Comparison of ENCODE assay signal across 16 mouse cellular contexts in genomic region chr10:102155853-102156252, GRCm38 (mm10).
A peak's percentile ranks its signal among the peaks of the same experiment; 100 is the strongest.
DNase-seq lines count a peak whose midpoint lies in the region; ATAC-seq and TF ChIP-seq lines count a peak whose summit lies in the region.
"Had no signal": no experiment of that assay in that cellular context is flagged by ENCODE, and none has a peak within 500 bp of the region (broad histone marks: within the 10 kb centered on the region; RNA-seq: fewer than 3 reads in every experiment).

No protein-coding gene starts in this region.

- H3K4me2 ChIP-seq in forebrain, postnatal 0 days (ENCODE audit: low read depth) = no peak overlapping the region
- H3K4me2 ChIP-seq in forebrain, embryonic 12.5 days = no peak overlapping the region
- no peak overlapping the region for H3K4me2 ChIP-seq in midbrain, embryonic 11.5 days
- H3K4me2 ChIP-seq in midbrain, embryonic 14.5 days (ENCODE audit: low read length) = no peak overlapping the region
- H3K4me2 ChIP-seq: heart, embryonic 15.5 days had no signal

- WGBS in forebrain, postnatal 0 days = 38% methylated on average over 1 of the region's 1 CpGs
- 36% methylated on average over 1 of the region's 1 CpGs for WGBS in forebrain, embryonic 12.5 days
- 62% methylated on average over 1 of the region's 1 CpGs for WGBS in midbrain, embryonic 11.5 days
- WGBS in midbrain, embryonic 14.5 days = 44% methylated on average over 1 of the region's 1 CpGs

- no peak overlapping the region for H3K9ac ChIP-seq in forebrain, postnatal 0 days
- H3K9ac ChIP-seq in forebrain, embryonic 12.5 days = no peak overlapping the region
- no peak overlapping the region for H3K9ac ChIP-seq in midbrain, embryonic 11.5 days (ENCODE audit: low read length)
- H3K9ac ChIP-seq in midbrain, embryonic 14.5 days (replicated peaks; ENCODE audit: low read length) = no peak overlapping the region
- H3K9ac ChIP-seq: heart, embryonic 15.5 days; liver, embryonic 14.5 days had no signal

- no peak for ATAC-seq in forebrain, postnatal 0 days
- no peak for ATAC-seq in forebrain, embryonic 12.5 days (ENCODE audit: low FRiP score)
- ATAC-seq in midbrain, embryonic 11.5 days (ENCODE audit: low FRiP score) = peak; percentile 41; the same call in 1 of the 2 replicates
- no peak for ATAC-seq in midbrain, embryonic 14.5 days (ENCODE audit: low FRiP score, low TSS enrichment)
- ATAC-seq in megakaryocyte progenitor cell, adult 5-6 weeks (replicated peaks; ENCODE audit: poor library complexity) = peak; percentile 76

- no peak overlapping the region for H3K27ac ChIP-seq in forebrain, postnatal 0 days (ENCODE audit: low read depth, low read length)
- H3K27ac ChIP-seq in forebrain, embryonic 12.5 days = no peak overlapping the region
- H3K27ac ChIP-seq in midbrain, embryonic 11.5 days (ENCODE audit: low read depth, low read length) = no peak overlapping the region
- H3K27ac ChIP-seq in midbrain, embryonic 14.5 days (replicated peaks; ENCODE audit: low read depth, low read length) = no peak overlapping the region
- H3K27ac ChIP-seq: embryonic facial prominence, embryonic 10.5 days; heart, embryonic 15.5 days; hindbrain, embryonic 10.5 days; liver, embryonic 14.5 days had no signal

- peak; percentile 25; the same call in 1 of the 2 replicates for TF ChIP-seq CTCF in forebrain, postnatal 0 days (IDR thresholded peaks at IDR 0.05; ENCODE audit: low read depth)

- no peak for DNase-seq in forebrain, postnatal 0 days
- DNase-seq in midbrain, embryonic 11.5 days (ENCODE audit: low spot score, missing footprints) = no peak
- DNase-seq in midbrain, embryonic 14.5 days = no peak
- DNase-seq in MEL-GATA-1-ER (ENCODE audit: extremely low read depth, low read depth) = peak; percentile 2
- DNase-seq in urinary bladder, postnatal 4 days (ENCODE audit: low spot score in 2 of 2) = no peak
- DNase-seq: cerebellum, adult 8-10 months; heart, adult 11 months; kidney, adult 18-20 months; lung, postnatal 4 days had no signal

- H3K27me3 ChIP-seq in forebrain, postnatal 0 days (ENCODE audit: insufficient read depth, low read length) = no peaks in the 10 kb centered on the region
- no peaks in the 10 kb centered on the region for H3K27me3 ChIP-seq in forebrain, embryonic 12.5 days
- no peaks in the 10 kb centered on the region for H3K27me3 ChIP-seq in midbrain, embryonic 11.5 days (ENCODE audit: control insufficient read depth, insufficient read depth, low read length)
- no peaks in the 10 kb centered on the region for H3K27me3 ChIP-seq in midbrain, embryonic 14.5 days (ENCODE audit: control insufficient read depth, insufficient read depth, low read length)
- H3K27me3 ChIP-seq: heart, embryonic 15.5 days had no signal

- no peaks in the 10 kb centered on the region for H3K9me3 ChIP-seq in forebrain, postnatal 0 days (ENCODE audit: low read length)
- H3K9me3 ChIP-seq in forebrain, embryonic 12.5 days = no peaks in the 10 kb centered on the region
- H3K9me3 ChIP-seq in midbrain, embryonic 11.5 days (ENCODE audit: control insufficient read depth, low read length) = no peaks in the 10 kb centered on the region
- H3K9me3 ChIP-seq in midbrain, embryonic 14.5 days (ENCODE audit: control insufficient read depth, low read length) = no peaks in the 10 kb centered on the region
- H3K9me3 ChIP-seq: embryonic facial prominence, embryonic 10.5 days; heart, embryonic 15.5 days; hindbrain, embryonic 10.5 days had no signal

- H3K4me3 ChIP-seq in forebrain, postnatal 0 days (ENCODE audit: low read depth, low read length) = no peak overlapping the region
- no peak overlapping the region for H3K4me3 ChIP-seq in forebrain, embryonic 12.5 days (replicated peaks)
- H3K4me3 ChIP-seq in midbrain, embryonic 11.5 days (ENCODE audit: low read depth, low read length) = no peak overlapping the region
- no peak overlapping the region for H3K4me3 ChIP-seq in midbrain, embryonic 14.5 days (replicated peaks; ENCODE audit: low read depth, low read length)
- H3K4me3 ChIP-seq: embryonic facial prominence, embryonic 10.5 days; erythroblast, embryonic 14.5 days; heart, embryonic 15.5 days; hindbrain, embryonic 10.5 days had no signal

- no peaks in the 10 kb centered on the region for H3K36me3 ChIP-seq in forebrain, postnatal 0 days (ENCODE audit: insufficient read depth)
- H3K36me3 ChIP-seq in forebrain, embryonic 12.5 days (replicated peaks) = no peaks in the 10 kb centered on the region
- no peaks in the 10 kb centered on the region for H3K36me3 ChIP-seq in midbrain, embryonic 11.5 days (ENCODE audit: control insufficient read depth, insufficient read depth, low read length)
- no peaks in the 10 kb centered on the region for H3K36me3 ChIP-seq in midbrain, embryonic 14.5 days (ENCODE audit: control insufficient read depth, insufficient read depth, low read length)
- H3K36me3 ChIP-seq: embryonic facial prominence, embryonic 10.5 days; heart, embryonic 15.5 days; hindbrain, embryonic 10.5 days had no signal

- H3K4me1 ChIP-seq in forebrain, postnatal 0 days (ENCODE audit: insufficient read depth) = no peaks in the 10 kb centered on the region; the same call in 1 of the 2 replicates
- H3K4me1 ChIP-seq in forebrain, embryonic 12.5 days = 0 out of 2 replicates have a peak, but pooled peaks cover 4% of the 10 kb centered on the region
- H3K4me1 ChIP-seq in midbrain, embryonic 11.5 days (ENCODE audit: control insufficient read depth, insufficient read depth, low read length) = no peaks in the 10 kb centered on the region
- 0 out of 2 replicates have a peak, but pooled peaks cover 2% of the 10 kb centered on the region for H3K4me1 ChIP-seq in midbrain, embryonic 14.5 days (ENCODE audit: control insufficient read depth, insufficient read depth, low read length)
- H3K4me1 ChIP-seq: heart, embryonic 15.5 days; hindbrain, embryonic 10.5 days had no signal

Comparison
In these comparisons a context has a peak if more than half of its experiments do, and no peak if none do; other contexts are left out.
1. ATAC-seq: peak in midbrain, embryonic 11.5 days (single experiment) and megakaryocyte progenitor cell, adult 5-6 weeks (single experiment); none in forebrain, postnatal 0 days (single experiment), forebrain, embryonic 12.5 days (single experiment) and midbrain, embryonic 14.5 days (single experiment).